Mouse (Mus musculus): ENCODE results near the gene Tnfsf12. TPM values are rescaled to one million over a fixed set of nuclear protein-coding genes. Genes with fewer than 3 reads are reported as not detected.

Gene Tnfsf12
- polyA plus RNA-seq, 1 experiment from 2014 or later, result 1.1 TPM

DNA sequence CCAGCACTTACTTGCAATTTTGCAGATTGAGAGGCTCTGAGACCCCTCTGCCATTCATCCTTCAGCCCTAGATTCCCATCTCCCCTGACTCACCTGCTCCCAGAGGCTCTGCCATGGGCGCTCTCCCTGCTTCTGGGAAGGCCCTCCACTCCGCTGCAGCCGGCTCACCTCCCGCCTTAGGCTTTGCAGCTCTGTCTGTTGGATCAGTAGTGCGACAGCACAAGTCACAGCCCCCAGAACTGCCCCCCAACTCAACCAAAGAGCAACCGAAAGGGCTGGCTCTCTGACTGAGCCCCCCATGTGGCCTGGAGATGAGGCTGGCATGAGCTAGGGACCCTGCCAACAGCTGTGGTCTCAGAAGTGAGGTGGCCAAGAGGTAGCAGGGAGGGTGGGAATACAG lies 10.7 kb downstream of the Tnfsf12 start:
- Histone ChIP-seq H3K36me3 (ENCODE audit: poor library complexity, severe bottlenecking) (peaks cover 6% of the 10 kb centered on the region), H3K9me3 (replicated peaks) (no peaks in the 10 kb centered on the region), H3K4me1 (peaks cover 44% of the 10 kb centered on the region), H3K27me3 (no peaks in the 10 kb centered on the region), H3K4me3 (no peak overlapping the region), H3K27ac (0 out of 2 replicates have a peak overlapping the region, but pooled peaks have one; percentile 6), H3K9ac (no peak overlapping the region), H3K4me2 (no peak overlapping the region)
- WGBS, result 81% methylated on average over 6 of the region's 6 CpGs
- ATAC-seq, result no peak

DNA sequence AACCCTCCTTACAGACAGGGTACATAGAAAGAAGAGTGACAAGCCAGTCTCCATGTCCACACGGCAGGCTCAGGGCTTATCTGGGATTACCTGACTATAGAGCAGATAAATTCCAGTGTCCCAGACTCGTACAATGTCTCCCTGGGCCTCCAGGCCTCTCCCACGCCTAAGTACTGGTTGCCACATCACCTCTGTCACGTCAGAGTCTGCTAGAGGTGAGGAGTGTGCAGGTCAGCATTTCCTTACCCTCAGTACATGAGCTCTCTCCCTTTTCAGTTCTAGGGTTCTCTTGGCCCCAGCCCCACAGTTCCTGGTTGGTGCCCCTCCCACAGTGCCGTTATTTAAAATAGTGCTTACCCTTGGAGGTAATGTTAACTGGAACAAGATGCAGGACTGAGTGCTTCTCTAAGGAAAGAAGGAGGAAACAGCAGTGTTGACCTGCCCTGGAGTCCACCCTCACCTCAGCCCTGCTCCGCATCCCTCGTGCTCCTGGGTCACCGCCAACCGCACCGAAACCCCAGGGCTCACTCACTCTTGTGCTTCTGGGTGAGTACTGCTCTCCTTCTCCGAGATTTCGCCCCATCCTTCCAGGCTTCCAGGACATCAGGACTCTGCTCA lies 11.4 kb downstream of the Tnfsf12 start:
- no peak for ATAC-seq
- Histone ChIP-seq H3K36me3 (ENCODE audit: poor library complexity, severe bottlenecking) (peaks cover 12% of the 10 kb centered on the region), H3K27me3 (no peaks in the 10 kb centered on the region), H3K9me3 (replicated peaks) (no peaks in the 10 kb centered on the region), H3K4me3 (no peak overlapping the region), H3K4me2 (no peak overlapping the region), H3K9ac (no peak overlapping the region), H3K4me1 (peaks cover 49% of the 10 kb centered on the region), H3K27ac (no peak overlapping the region)
- 77% methylated on average over 12 of the region's 12 CpGs for WGBS

DNA sequence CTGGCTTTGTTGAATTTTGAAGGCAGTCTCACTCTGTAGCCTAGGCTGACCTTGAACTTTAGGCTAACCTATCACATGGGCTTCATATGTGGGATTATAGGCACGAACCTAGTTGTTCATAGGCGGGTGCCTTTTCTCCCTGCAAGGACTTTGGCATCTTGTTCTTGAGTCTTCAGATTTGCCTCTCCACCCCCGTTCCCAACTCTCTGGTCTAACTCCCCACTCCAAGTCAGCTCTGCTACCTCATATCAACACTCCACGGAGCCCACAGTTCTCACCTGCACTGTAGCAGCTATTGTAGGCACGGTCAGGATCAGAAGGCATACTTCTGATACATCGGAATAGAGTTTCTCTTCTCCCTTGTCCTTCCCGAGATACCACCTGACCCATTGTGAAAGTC lies 12.1 kb downstream of the Tnfsf12 start:
- WGBS, result 85% methylated on average over 7 of the region's 7 CpGs
- H3K9ac ChIP-seq, result no peak overlapping the region
- peaks cover 50% of the 10 kb centered on the region for H3K4me1 ChIP-seq

DNA sequence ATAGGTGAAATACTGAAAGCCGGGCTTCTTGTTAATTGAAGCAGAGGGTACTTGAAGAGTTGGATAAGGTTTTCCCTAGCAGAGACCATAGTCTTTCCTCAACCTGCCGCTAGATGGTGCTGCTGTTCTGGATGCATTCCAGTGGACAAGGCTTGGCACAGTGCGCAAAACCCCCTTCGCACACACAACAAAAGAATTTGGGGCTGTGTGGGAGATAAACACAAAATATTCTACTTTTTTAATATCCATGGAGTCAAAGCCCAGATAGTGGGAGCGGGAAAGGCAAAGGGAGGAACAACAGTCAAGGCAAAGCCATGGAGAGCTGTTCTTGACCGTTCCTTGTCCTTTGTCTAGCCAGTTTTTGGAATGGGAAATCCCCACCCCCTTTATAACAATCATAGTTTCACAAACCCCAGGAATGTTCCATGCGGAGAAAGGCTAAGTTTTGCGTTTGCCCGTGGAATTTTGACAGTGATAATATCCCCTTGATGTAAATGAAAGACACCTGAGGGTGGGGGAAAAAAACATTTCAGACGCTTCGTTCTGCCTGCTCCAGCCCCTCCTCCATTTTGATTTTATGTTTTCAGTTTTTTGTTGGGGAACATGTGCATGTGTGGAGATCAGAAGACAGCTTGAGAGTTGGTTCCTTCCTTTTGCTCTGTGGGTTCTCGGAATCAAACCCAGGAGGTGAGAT lies 12.7 kb downstream of the Tnfsf12 start:
- Histone ChIP-seq H3K4me2 (peak overlapping the region; percentile 97), H3K9ac (peak overlapping the region; percentile 39; the same call in 1 of the 2 replicates), H3K36me3 (ENCODE audit: poor library complexity, severe bottlenecking) (peaks cover 24% of the 10 kb centered on the region), H3K9me3 (replicated peaks) (no peaks in the 10 kb centered on the region), H3K4me1 (peaks cover 50% of the 10 kb centered on the region), H3K4me3 (peak overlapping the region; percentile 78; the same call in 1 of the 2 replicates), H3K27me3 (no peaks in the 10 kb centered on the region), H3K27ac (peak overlapping the region; percentile 96)
- ATAC-seq, result peak; percentile 44; the same call in 1 of the 2 replicates
- 21% methylated on average over 12 of the region's 12 CpGs for WGBS

More for the DNA sequence above, 12.1 kb downstream of the Tnfsf12 start:
- ATAC-seq, result no peak
- Histone ChIP-seq H3K9me3 (replicated peaks) (no peaks in the 10 kb centered on the region), H3K36me3 (ENCODE audit: poor library complexity, severe bottlenecking) (peaks cover 19% of the 10 kb centered on the region), H3K4me3 (no peak overlapping the region), H3K27me3 (no peaks in the 10 kb centered on the region), H3K27ac (no peak overlapping the region), H3K4me2 (no peak overlapping the region)

DNA sequence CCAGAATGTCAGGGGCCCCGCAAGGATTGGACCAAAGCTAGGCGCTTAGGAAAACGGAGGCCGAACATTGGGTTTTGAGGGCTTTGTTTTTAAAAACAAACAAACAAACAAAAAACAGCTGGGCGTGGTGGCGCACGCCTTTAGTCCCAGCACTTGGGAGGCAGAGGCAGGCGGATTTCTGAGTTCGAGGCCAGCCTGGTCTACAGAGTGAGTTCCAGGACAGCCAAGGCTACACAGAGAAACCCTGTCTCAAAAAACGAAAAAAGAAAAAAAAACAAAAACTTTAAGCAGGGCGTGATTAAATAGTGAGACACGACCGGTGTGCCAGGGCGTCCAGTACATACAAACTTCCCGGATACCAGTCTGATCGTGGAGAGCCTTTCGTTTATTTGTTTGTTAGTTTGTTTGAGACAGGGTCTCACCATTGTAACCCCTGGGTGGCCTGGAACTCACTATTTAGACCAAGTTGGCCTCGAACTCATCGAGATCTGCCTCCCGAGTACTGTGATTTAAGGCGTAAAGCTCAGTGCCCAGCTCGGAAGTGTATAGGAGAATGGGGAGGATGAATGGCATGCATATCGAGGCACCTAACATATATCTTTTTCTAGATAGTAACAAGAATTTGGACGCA lies 13.3 kb downstream of the Tnfsf12 start:
- Histone ChIP-seq H3K9ac (peak overlapping the region; percentile 76), H3K36me3 (ENCODE audit: poor library complexity, severe bottlenecking) (peaks cover 31% of the 10 kb centered on the region), H3K4me2 (peak overlapping the region; percentile 97), H3K27ac (peak overlapping the region; percentile 96), H3K4me1 (peaks cover 50% of the 10 kb centered on the region), H3K9me3 (replicated peaks) (no peaks in the 10 kb centered on the region), H3K4me3 (peak overlapping the region; percentile 78), H3K27me3 (no peaks in the 10 kb centered on the region)
- ATAC-seq, result peak; percentile 41; the same call in 1 of the 2 replicates
- 25% methylated on average over 24 of the region's 24 CpGs for WGBS

DNA sequence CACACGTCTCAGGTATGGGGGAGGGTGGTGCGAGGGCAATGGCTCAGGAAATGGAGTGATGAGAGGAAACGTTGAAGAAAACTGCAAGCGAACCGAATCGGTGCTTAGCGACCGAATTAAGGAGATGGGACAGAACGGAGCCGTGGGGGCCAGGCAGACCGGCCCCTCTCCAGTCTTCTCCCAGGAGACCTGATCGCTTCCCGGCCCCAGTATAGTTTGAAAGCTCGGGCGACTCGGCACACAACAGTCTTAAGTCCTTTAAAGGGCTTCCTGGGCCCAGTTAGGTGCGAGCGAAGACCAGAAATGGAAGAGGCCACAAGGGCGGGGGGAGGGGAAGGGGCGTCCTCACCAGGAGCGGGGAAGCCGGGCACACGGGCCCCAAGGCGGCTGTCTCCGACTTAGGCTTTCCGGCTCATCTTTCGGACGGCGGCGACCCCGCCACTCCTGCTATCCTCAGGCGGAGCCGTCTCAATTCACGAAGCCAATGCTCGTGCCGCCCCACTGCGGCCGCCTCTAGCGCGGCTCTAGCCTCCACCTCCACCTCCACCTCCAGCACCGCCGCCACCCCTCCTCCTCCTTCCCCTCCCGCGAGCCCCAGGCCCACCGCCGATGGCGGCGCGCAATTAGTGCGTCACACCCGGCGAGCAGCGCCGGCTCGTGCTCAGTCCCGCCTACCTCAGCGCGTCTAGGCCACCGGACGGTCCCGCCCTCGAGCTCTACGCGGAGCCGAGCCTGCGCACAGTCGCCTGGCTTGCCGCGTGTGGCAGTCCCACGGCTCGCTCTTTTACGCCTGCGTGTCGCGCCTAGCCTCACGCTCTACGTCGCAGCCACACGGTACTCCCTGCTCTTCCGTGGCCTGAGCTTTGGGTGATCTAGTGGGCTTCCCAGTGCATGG lies 14.1 kb downstream of the Tnfsf12 start, which contains the start of gene Senp3:
Gene Senp3, minus strand, starts transcription at position 771 of the 895 bp plus-strand sequence.
- no peaks in the 10 kb centered on the region for H3K27me3 ChIP-seq
- H3K9me3 ChIP-seq (replicated peaks), result no peaks in the 10 kb centered on the region
- peaks cover 46% of the 10 kb centered on the region for H3K4me1 ChIP-seq
- peaks cover 39% of the 10 kb centered on the region for H3K36me3 ChIP-seq (ENCODE audit: poor library complexity, severe bottlenecking)
- peak within 1 kb of the TSS; percentile 78 for H3K4me3 ChIP-seq
- peak within 1 kb of the TSS; percentile 88 for H3K9ac ChIP-seq
- under 1% methylated on average over 79 of the region's 80 CpGs for WGBS
- H3K27ac ChIP-seq, result peak within 1 kb of the TSS; percentile 96
- ATAC-seq, result peak; percentile 97
- H3K4me2 ChIP-seq, result peak within 1 kb of the TSS; percentile 97

DNA sequence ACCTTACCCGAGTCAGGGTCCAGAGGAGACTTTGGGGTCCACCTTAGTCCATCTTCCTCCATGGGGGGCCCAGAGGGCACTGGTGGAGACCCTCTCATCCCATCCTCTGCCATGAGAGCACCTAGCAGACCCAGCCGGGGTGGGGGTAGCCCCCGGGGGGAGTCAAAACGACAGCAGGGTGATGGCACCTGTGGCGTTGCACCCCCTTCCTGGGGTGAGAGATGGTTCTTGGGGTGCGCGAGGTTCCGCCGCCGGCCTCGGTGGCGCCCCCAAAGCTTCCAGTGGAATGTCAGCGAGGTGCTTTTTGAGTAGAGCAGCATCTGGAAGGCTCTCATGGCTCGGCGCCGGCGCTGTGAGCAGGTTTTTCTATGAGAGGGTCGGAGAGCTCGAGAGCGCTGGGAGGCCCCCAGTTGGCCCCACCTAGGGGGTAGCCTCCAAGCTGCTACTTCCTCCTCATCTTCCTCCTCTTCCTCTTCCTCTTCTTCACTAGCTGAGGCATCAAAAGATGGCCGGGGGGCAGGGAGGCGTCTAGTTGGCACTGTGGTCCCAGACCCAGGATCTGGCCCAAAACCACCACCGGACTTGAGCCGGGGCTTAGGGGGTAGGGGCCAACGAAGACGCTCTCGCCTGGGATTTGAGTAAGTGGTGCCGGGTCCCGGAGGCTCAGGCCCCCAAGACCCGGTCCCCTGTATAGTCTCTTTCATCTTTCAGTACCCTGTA lies 15.4 kb downstream of the Tnfsf12 start:
- Histone ChIP-seq H3K36me3 (ENCODE audit: poor library complexity, severe bottlenecking) (peaks cover 51% of the 10 kb centered on the region), H3K4me3 (peak overlapping the region; percentile 78), H3K27me3 (no peaks in the 10 kb centered on the region), H3K27ac (no peak overlapping the region), H3K9ac (peak overlapping the region; percentile 88; the same call in 1 of the 2 replicates), H3K4me2 (peak overlapping the region; percentile 97), H3K4me1 (peaks cover 33% of the 10 kb centered on the region), H3K9me3 (replicated peaks) (no peaks in the 10 kb centered on the region)
- 93% methylated on average over 30 of the region's 30 CpGs for WGBS
- ATAC-seq, result no peak

DNA sequence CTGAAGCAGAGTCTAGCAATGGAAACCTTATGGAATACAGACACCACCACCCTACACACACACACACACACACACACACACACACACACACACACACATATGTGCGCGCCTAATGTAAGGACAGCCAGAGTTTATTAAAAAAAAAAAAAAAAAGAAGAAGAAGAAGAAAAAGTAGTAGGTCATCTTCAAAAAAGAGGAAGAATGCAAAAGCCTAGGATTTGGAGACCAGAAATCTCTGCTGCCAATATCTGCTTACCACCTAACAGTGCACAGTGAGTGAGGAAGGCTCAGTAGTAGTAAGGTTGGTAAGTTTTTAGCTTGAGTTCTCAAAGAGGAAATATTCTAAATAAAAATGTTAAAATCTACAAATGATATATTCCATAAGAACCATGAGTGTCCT lies 16.5 kb downstream of the Tnfsf12 start:
- ATAC-seq, result no peak
- Histone ChIP-seq H3K27me3 (no peaks in the 10 kb centered on the region), H3K9ac (no peak overlapping the region), H3K4me1 (peaks cover 33% of the 10 kb centered on the region), H3K4me2 (no peak overlapping the region), H3K36me3 (ENCODE audit: poor library complexity, severe bottlenecking) (peaks cover 63% of the 10 kb centered on the region), H3K9me3 (replicated peaks) (no peaks in the 10 kb centered on the region), H3K4me3 (no peak overlapping the region), H3K27ac (no peak overlapping the region)
- WGBS, result 93% methylated on average over 2 of the region's 2 CpGs

DNA sequence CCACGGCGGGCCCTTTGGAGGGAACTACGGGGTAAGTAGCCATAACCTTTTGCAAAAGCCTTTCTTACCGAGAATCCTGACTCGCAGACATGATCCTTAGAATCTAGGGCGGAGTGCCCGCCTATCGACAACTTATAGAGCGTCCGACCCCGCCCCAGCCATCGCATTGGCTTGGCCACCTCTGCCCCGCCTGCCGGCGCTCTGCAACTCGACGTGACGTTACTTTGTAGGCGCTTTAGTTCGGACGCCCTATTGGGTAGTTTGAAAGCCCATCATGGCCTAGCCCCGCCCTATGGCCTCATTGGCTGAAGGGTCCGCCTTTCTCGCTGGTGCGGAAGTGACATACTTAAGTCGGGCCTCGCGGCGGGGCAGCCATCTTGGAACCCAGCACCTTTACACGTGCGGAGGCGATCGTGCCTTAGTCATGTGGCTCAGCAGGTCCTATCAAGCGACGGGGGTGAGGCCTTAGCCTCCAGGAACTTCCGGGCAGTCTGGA lies 23.4 kb downstream of the Tnfsf12 start, which contains the start of gene Eif4a1:
Gene Eif4a1, minus strand, starts transcription at position 213 of the 496 bp plus-strand sequence.
- Histone ChIP-seq H3K36me3 (ENCODE audit: poor library complexity, severe bottlenecking) (peaks cover 75% of the 10 kb centered on the region), H3K27ac (peak within 1 kb of the TSS; percentile 98), H3K4me1 (peaks cover 31% of the 10 kb centered on the region), H3K27me3 (no peaks in the 10 kb centered on the region), H3K4me3 (peak within 1 kb of the TSS; percentile 100), H3K4me2 (peak within 1 kb of the TSS; percentile 97), H3K9ac (peak within 1 kb of the TSS; percentile 100), H3K9me3 (replicated peaks) (no peaks in the 10 kb centered on the region)
- peak; percentile 97 for ATAC-seq
- under 1% methylated on average over 36 of the region's 36 CpGs for WGBS

DNA sequence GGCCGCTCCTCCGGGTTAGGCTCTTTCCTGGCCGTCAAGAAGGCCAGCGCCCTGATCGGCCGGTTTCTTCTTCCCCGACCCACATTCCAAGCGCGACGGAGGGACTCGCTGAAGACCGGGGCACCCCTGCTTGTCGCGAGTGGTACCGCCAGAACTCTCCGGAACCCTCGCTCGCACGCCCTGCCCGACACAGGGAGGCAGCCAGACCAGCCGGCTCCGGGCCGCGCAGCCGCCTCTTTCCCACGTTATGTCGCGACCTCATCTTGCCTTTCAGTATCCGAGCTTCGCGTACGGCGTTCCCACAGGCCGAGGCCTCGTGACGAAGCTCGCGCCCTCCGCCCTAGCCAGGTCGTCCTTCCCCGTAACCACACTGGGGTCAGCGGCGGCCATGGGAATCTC lies 23.9 kb downstream of the Tnfsf12 start:
- H3K4me3 ChIP-seq, result peak overlapping the region; percentile 100
- H3K27me3 ChIP-seq, result no peaks in the 10 kb centered on the region
- H3K27ac ChIP-seq, result peak overlapping the region; percentile 98
- peak overlapping the region; percentile 100 for H3K9ac ChIP-seq
- under 1% methylated on average over 43 of the region's 43 CpGs for WGBS
- H3K36me3 ChIP-seq (ENCODE audit: poor library complexity, severe bottlenecking), result peaks cover 74% of the 10 kb centered on the region
- H3K4me1 ChIP-seq, result peaks cover 31% of the 10 kb centered on the region
- H3K4me2 ChIP-seq, result peak overlapping the region; percentile 97
- peak; percentile 6; the same call in 1 of the 2 replicates for ATAC-seq
- no peaks in the 10 kb centered on the region for H3K9me3 ChIP-seq (replicated peaks)
